Mouse (Mus musculus) CH12.LX (cell line): Measurements from ENCODE around the gene Kif11. TPM values are rescaled to one million over a fixed set of nuclear protein-coding genes. Genes with fewer than 3 reads are reported as not detected.

Experiments
- DNase-seq: peaks from one replicate; pipeline ENCODE4 v3.0.0-alpha.2; 2013; ENCODE audit errors: extremely low read depth
- H3K27ac ChIP-seq: 2 replicates; pipeline ENCODE4 v1.5.1; 2012; ENCODE audit warnings: low read depth, mild to moderate bottlenecking, control low read depth, moderate library complexity; ENCODE audit not compliant: insufficient read depth
- H3K27me3 ChIP-seq: replicated peaks from 2 replicates; pipeline ENCODE3; 2012; ENCODE audit warnings: inconsistent platforms
- H3K36me3 ChIP-seq, 2 experiments: replicated peaks in 1 of 2; 2 replicates each; pipeline versions ENCODE3 to v1.6.1; 2012; ENCODE audit warnings: inconsistent platforms in 1 of 2, low read length in 1 of 2, mild to moderate bottlenecking in 1 of 2, mixed read lengths in 1 of 2, moderate library complexity in 1 of 2; ENCODE audit not compliant: control insufficient read depth in 1 of 2, insufficient read depth in 1 of 2
- H3K4me1 ChIP-seq, 2 experiments: 2 replicates each; pipeline ENCODE4 v1.6.1; 2012; ENCODE audit warnings: inconsistent platforms in 1 of 2, moderate library complexity in 1 of 2; ENCODE audit not compliant: insufficient read depth in 2 of 2, control insufficient read depth in 1 of 2
- H3K4me2 ChIP-seq: 2 replicates; pipeline ENCODE4 v1.6.1; 2012; ENCODE audit warnings: low read depth, mild to moderate bottlenecking, control low read depth; ENCODE audit not compliant: poor library complexity, insufficient read depth, severe bottlenecking
- H3K4me3 ChIP-seq, 3 experiments: fragments of 150-350 bp in 1 of 3; sonication (generic) in 1 of 3; replicated peaks in 1 of 3; 2 replicates each; pipeline versions ENCODE3 to v1.5.1; 2011 to 2012; ENCODE audit warnings: low read depth in 2 of 3, low read length in 2 of 3, mild to moderate bottlenecking in 2 of 3, moderate library complexity in 2 of 3, control low read depth in 1 of 3, improper control_type of control experiment in 1 of 3, inconsistent platforms in 1 of 3, mixed read lengths in 1 of 3; ENCODE audit not compliant: poor library complexity in 1 of 3
- H3K79me2 ChIP-seq: replicated peaks from 2 replicates; pipeline ENCODE4 v1.6.1; 2012; ENCODE audit warnings: mild to moderate bottlenecking, moderate library complexity; ENCODE audit not compliant: control insufficient read depth, poor library complexity, insufficient read depth, severe bottlenecking; ENCODE audit errors: extremely low read depth
- H3K9ac ChIP-seq: 2 replicates; pipeline ENCODE4 v1.6.1; 2012; ENCODE audit warnings: low read depth, mild to moderate bottlenecking, control low read depth, moderate library complexity; ENCODE audit not compliant: insufficient read depth
- H3K9me3 ChIP-seq: replicated peaks from 2 replicates; pipeline ENCODE3; 2012; ENCODE audit warnings: low read length, inconsistent platforms, mixed read lengths
- BHLHE40 ChIP-seq: IDR thresholded peaks from 2 replicates; pipeline ENCODE4 v1.6.1; 2011; ENCODE audit warnings: mild to moderate bottlenecking, low read depth, low read length, improper control_type of control experiment
- CHD1 ChIP-seq: IDR thresholded peaks from 2 replicates; pipeline ENCODE4 v1.6.1; 2012; ENCODE audit warnings: low read depth, low read length, improper control_type of control experiment, inconsistent platforms
- CTCF ChIP-seq, 2 experiments: IDR thresholded peaks in 1 of 2; conservative IDR thresholded peaks in 1 of 2; 2 replicates each; pipeline ENCODE4 v1.5.1; 2011 to 2012; ENCODE audit warnings: low read depth in 2 of 2, low read length in 2 of 2, improper control_type of control experiment in 1 of 2, inconsistent platforms in 1 of 2, mild to moderate bottlenecking in 1 of 2, moderate library complexity in 1 of 2
- E2F4 ChIP-seq: IDR thresholded peaks from 2 replicates; pipeline ENCODE4 v1.6.1; 2011; ENCODE audit warnings: low read depth, low read length, improper control_type of control experiment; ENCODE audit not compliant: insufficient replicate concordance
- ELF1 ChIP-seq: IDR thresholded peaks from 2 replicates; pipeline ENCODE4 v1.6.1; 2014; ENCODE audit warnings: low read depth, mild to moderate bottlenecking, inconsistent platforms, low read length, improper control_type of control experiment
- EP300 ChIP-seq: IDR thresholded peaks from 2 replicates; pipeline ENCODE4 v1.6.1; 2011; ENCODE audit warnings: low read length, improper control_type of control experiment
- ETS1 ChIP-seq: conservative IDR thresholded peaks from 2 replicates; pipeline ENCODE4 v1.6.1; 2012; ENCODE audit warnings: low read depth, mild to moderate bottlenecking, inconsistent platforms, low read length, improper control_type of control experiment, moderate library complexity
- GABPA ChIP-seq: IDR thresholded peaks from 2 replicates; pipeline ENCODE4 v1.6.1; 2012; ENCODE audit warnings: low read depth, low read length, improper control_type of control experiment, inconsistent platforms; ENCODE audit not compliant: insufficient replicate concordance
- HCFC1 ChIP-seq: IDR thresholded peaks from 2 replicates; pipeline ENCODE4 v1.6.1; 2012; ENCODE audit warnings: low read depth, mild to moderate bottlenecking, inconsistent platforms, low read length, improper control_type of control experiment
- IRF4 ChIP-seq: IDR thresholded peaks from 2 replicates; pipeline ENCODE4 v1.6.1; 2014; ENCODE audit warnings: low read depth, mild to moderate bottlenecking, inconsistent platforms, low read length, improper control_type of control experiment
- KAT2A ChIP-seq: IDR thresholded peaks from 2 replicates; pipeline ENCODE4 v1.6.1; 2012; ENCODE audit warnings: low read length, improper control_type of control experiment, inconsistent platforms; ENCODE audit not compliant: insufficient replicate concordance
- MAX ChIP-seq: IDR thresholded peaks from 2 replicates; pipeline ENCODE4 v1.6.1; 2011; ENCODE audit warnings: low read length, improper control_type of control experiment
- MEF2A ChIP-seq: IDR thresholded peaks from 2 replicates; pipeline ENCODE4 v1.6.1; 2014; ENCODE audit warnings: low read depth, mild to moderate bottlenecking, inconsistent platforms, low read length, improper control_type of control experiment, borderline replicate concordance
- MXI1 ChIP-seq: IDR thresholded peaks from 2 replicates; pipeline ENCODE4 v1.6.1; 2011; ENCODE audit warnings: mild to moderate bottlenecking, low read depth, low read length, improper control_type of control experiment
- MYC ChIP-seq: IDR thresholded peaks from 2 replicates; pipeline ENCODE4 v1.6.1; 2011; ENCODE audit warnings: low read depth, mild to moderate bottlenecking, improper control_type of control experiment, low read length
- NELFE ChIP-seq: IDR thresholded peaks from 2 replicates; pipeline ENCODE4 v1.6.1; 2011; ENCODE audit warnings: low read depth, low read length, improper control_type of control experiment
- NRF1 ChIP-seq: IDR thresholded peaks from 2 replicates; pipeline ENCODE4 v1.6.1; 2014; ENCODE audit warnings: low read depth, mild to moderate bottlenecking, inconsistent platforms, low read length, improper control_type of control experiment, moderate library complexity
- POLR2A ChIP-seq: IDR thresholded peaks from 2 replicates; pipeline ENCODE4 v1.6.1; 2011; ENCODE audit warnings: low read depth, mild to moderate bottlenecking, improper control_type of control experiment, low read length
- POLR2AphosphoS2 ChIP-seq: IDR thresholded peaks from 2 replicates; pipeline ENCODE4 v1.6.1; 2011; ENCODE audit warnings: low read depth, low read length, improper control_type of control experiment
- SIN3A ChIP-seq: IDR thresholded peaks from 2 replicates; pipeline ENCODE4 v1.6.1; 2012; ENCODE audit warnings: low read length, improper control_type of control experiment, inconsistent platforms
- SMC3 ChIP-seq: IDR thresholded peaks from 2 replicates; pipeline ENCODE4 v1.6.1; 2011; ENCODE audit warnings: low read depth, low read length, improper control_type of control experiment
- TCF12 ChIP-seq: IDR thresholded peaks from 2 replicates; pipeline ENCODE4 v1.6.1; 2014; ENCODE audit warnings: low read depth, mild to moderate bottlenecking, inconsistent platforms, low read length, improper control_type of control experiment
- UBTF ChIP-seq: IDR thresholded peaks from 2 replicates; pipeline ENCODE4 v1.6.1; 2012; ENCODE audit warnings: low read depth, mild to moderate bottlenecking, inconsistent platforms, low read length, improper control_type of control experiment, moderate library complexity
- USF1 ChIP-seq: IDR thresholded peaks from 2 replicates; pipeline ENCODE4 v1.6.1; 2014; ENCODE audit warnings: low read depth, mild to moderate bottlenecking, inconsistent platforms, low read length, improper control_type of control experiment
- ZC3H11A ChIP-seq: IDR thresholded peaks from 2 replicates; pipeline ENCODE4 v1.6.1; 2012; ENCODE audit warnings: low read depth, mild to moderate bottlenecking, inconsistent platforms, low read length, improper control_type of control experiment
- ZKSCAN1 ChIP-seq: IDR thresholded peaks from 2 replicates; pipeline ENCODE4 v1.6.1; 2012; ENCODE audit warnings: low read depth, inconsistent platforms, low read length, improper control_type of control experiment, borderline replicate concordance
- ZNF384 ChIP-seq: IDR thresholded peaks from 2 replicates; pipeline ENCODE4 v1.6.1; 2012; ENCODE audit warnings: low read depth, low read length, improper control_type of control experiment, inconsistent platforms
- dilution Hi-C: fragments of 300-500 bp; cut with MboI; formaldehyde crosslinking; loops from 2 replicates; pipeline ENCODE4 v1.14.3; 2020; ENCODE audit warnings: low sequenced_read_pairs; ENCODE audit not compliant: extremely low pct_unique_long_range_greater_than_20kb, extremely low pct_ligation_motif_present
- in situ Hi-C: fragments of 300-500 bp; cut with MboI; formaldehyde crosslinking; loops from 3 replicates; pipeline ENCODE4 v1.14.3; 2019; ENCODE audit warnings: low sequenced_read_pairs, low pct_ligation_motif_present, low pct_unique_long_range_greater_than_20kb, mixed read lengths
- polyA plus RNA-seq: library from polyadenylated mRNA; unstranded; fragments of >175 nt; gene quantifications from 2 replicates; pipeline ENCODE4 v1.2.1, GENCODE M21; 2012; ENCODE audit warnings: low read depth; ENCODE audit not compliant: insufficient read length
- total RNA-seq, 2 experiments: library from RNA; depleted of rRNA; stranded (reverse); fragments of 300-350 nt in 1 of 2; fragments of >200 nt in 1 of 2; gene quantifications; 2 replicates each; pipeline ENCODE4 v1.2.3; 2012 to 2014

Kif11 gene
- total and polyA plus RNA-seq, 3 experiments = 61.7 to 144 (median 67.8) TPM

- dilution Hi-C loops = no loop called here
Measured at GRCm38 (mm10) chr19:37368990-37369389, 7.2 kb upstream of the Kif11 start.

GRCm38 (mm10) chr19:37369921-37370320, 6.3 kb upstream of the Kif11 start:
- no peaks in the 10 kb centered on the region for H3K27me3 ChIP-seq
- H3K9ac ChIP-seq = no peak overlapping the region
- H3K27ac ChIP-seq = no peak overlapping the region
- H3K36me3 ChIP-seq = no peaks in the 10 kb centered on the region
- TF ChIP-seq BHLHE40 = no peak
- no peak for TF ChIP-seq GABPA
- no peak for TF ChIP-seq ZC3H11A
- TF ChIP-seq ETS1 = no peak
- TF ChIP-seq POLR2A = no peak
- no peak for TF ChIP-seq ZKSCAN1
- TF ChIP-seq SIN3A = no peak
- TF ChIP-seq MEF2A = no peak
- no peak for TF ChIP-seq SMC3
- no peak for TF ChIP-seq IRF4
- no peak for TF ChIP-seq CTCF (conservative IDR thresholded peaks at IDR 0.05 in 1 of 2, IDR thresholded peaks at IDR 0.05 in 1 of 2; ENCODE audit: low read depth in 2 of 2, low read length in 2 of 2)
- TF ChIP-seq KAT2A = no peak
- TF ChIP-seq E2F4 = no peak
- no peak for TF ChIP-seq MYC
- no peak for TF ChIP-seq NELFE
- no peak for TF ChIP-seq ZNF384
- no peak for TF ChIP-seq USF1
- H3K9me3 ChIP-seq = no peaks in the 10 kb centered on the region
- dilution Hi-C loops (no loop called here), in situ Hi-C loops (no loop called here)
- DNase-seq = no peak
- H3K4me2 ChIP-seq = no peak overlapping the region
- H3K79me2 ChIP-seq = peaks cover 2% of the 10 kb centered on the region; the same call in 1 of the 2 replicates
- H3K4me3 ChIP-seq = no peak overlapping the region
- 0 out of 4 replicates have a peak, but pooled peaks cover 0 to 2% of the 10 kb centered on the region in 2 experiments for H3K4me1 ChIP-seq

More at GRCm38 (mm10) chr19:37368990-37369389, 7.2 kb upstream of the Kif11 start:
- H3K27ac ChIP-seq = no peak overlapping the region
- no peaks in the 10 kb centered on the region for H3K9me3 ChIP-seq
- 0 out of 4 replicates have a peak, but pooled peaks cover 0 to 2% of the 10 kb centered on the region in 2 experiments for H3K4me1 ChIP-seq
- no peak overlapping the region for H3K4me3 ChIP-seq
- TF ChIP-seq MEF2A = no peak
- TF ChIP-seq USF1 = no peak
- TF ChIP-seq BHLHE40 = no peak
- TF ChIP-seq NRF1 = no peak
- TF ChIP-seq HCFC1 = no peak
- TF ChIP-seq UBTF = no peak
- TF ChIP-seq EP300 = no peak
- TF ChIP-seq GABPA = no peak
- no peak for TF ChIP-seq CHD1
- TF ChIP-seq POLR2AphosphoS2 = no peak
- TF ChIP-seq TCF12 = no peak
- no peak for TF ChIP-seq CTCF (conservative IDR thresholded peaks at IDR 0.05 in 1 of 2, IDR thresholded peaks at IDR 0.05 in 1 of 2; ENCODE audit: low read depth in 2 of 2, low read length in 2 of 2)
- TF ChIP-seq ELF1 = no peak
- no peak for TF ChIP-seq MXI1
- TF ChIP-seq KAT2A = no peak
- TF ChIP-seq MAX = no peak
- H3K36me3 ChIP-seq = no peaks in the 10 kb centered on the region
- in situ Hi-C loops = no loop called here
- H3K4me2 ChIP-seq = no peak overlapping the region
- no peaks in the 10 kb centered on the region for H3K27me3 ChIP-seq
- DNase-seq = no peak
- H3K9ac ChIP-seq = no peak overlapping the region
- H3K79me2 ChIP-seq = no peaks in the 10 kb centered on the region
